Mouse (Mus musculus) layer of hippocampus, postnatal 14 days (tissue): ENCODE results near the gene Pabpn1. TPM values are rescaled to one million over a fixed set of nuclear protein-coding genes. Genes with fewer than 3 reads are reported as not detected.
"Not testable (repeated sequence)": the region's sequence is repeated elsewhere in the genome, so short reads cannot be mapped to it uniquely, and the experiment has no call there.

Source experiments
- DNase-seq, 2 experiments: peaks; one replicate each; pipeline ENCODE4 v3.0.0; 2021 to 2022; ENCODE audit warnings: low spot score in 2 of 2, mixed read lengths in 1 of 2
- total RNA-seq, 2 experiments: library from RNA; stranded (reverse); gene quantifications; 2 replicates each; pipeline ENCODE4 v1.2.3; 2021

Pabpn1 gene
- total RNA-seq, 2 experiments from 2014 or later: 256 to 278 TPM

DNA sequence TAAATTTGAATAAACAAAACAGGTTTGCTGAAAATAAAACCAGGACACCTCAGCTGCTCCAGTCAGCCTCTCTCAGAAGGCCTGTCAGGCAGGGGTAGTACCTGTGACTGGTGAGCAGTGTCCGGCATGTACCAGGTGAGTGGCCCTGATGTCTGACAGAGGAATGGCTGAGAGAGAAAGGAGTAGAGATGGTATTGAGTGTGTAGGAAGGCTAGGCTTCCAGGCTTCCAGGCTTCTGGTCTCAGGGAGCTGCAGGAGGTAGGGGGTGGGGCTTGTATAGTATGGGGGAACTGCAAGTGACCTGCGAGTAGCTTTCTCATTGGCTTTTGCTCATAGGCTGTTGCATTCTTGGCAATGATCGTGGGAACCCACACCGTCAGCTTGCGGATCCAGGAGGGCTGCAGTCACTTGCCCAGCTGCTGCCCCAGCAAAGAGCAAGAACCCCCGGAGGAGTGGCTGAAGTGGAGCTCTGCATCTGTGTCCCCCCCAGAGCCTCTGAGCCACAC is 40.4 kb downstream of the Pabpn1 start, which contains the start of gene Il25:
Gene Il25, plus strand, starts transcription at position 51 of the 506 bp plus-strand sequence.
- DNase-seq: no peak

GRCm38 (mm10) chr14:54935904-54936830 is 43.9 kb downstream of the Pabpn1 start, which contains the start of gene Cmtm5:
Gene Cmtm5 (plus strand): TSS chr14:54936261.
- peak; percentile 59 to 82 for DNase-seq

- no peak for DNase-seq
Observed at GRCm38 (mm10) chr14:54936831-54937160, 44.5 kb downstream of the Pabpn1 start.

- DNase-seq: no peak
Observed at GRCm38 (mm10) chr14:54937361-54938182, 45.3 kb downstream of the Pabpn1 start.

- DNase-seq: no peak
Observed at GRCm38 (mm10) chr14:54938431-54939219, 46.3 kb downstream of the Pabpn1 start.

DNA sequence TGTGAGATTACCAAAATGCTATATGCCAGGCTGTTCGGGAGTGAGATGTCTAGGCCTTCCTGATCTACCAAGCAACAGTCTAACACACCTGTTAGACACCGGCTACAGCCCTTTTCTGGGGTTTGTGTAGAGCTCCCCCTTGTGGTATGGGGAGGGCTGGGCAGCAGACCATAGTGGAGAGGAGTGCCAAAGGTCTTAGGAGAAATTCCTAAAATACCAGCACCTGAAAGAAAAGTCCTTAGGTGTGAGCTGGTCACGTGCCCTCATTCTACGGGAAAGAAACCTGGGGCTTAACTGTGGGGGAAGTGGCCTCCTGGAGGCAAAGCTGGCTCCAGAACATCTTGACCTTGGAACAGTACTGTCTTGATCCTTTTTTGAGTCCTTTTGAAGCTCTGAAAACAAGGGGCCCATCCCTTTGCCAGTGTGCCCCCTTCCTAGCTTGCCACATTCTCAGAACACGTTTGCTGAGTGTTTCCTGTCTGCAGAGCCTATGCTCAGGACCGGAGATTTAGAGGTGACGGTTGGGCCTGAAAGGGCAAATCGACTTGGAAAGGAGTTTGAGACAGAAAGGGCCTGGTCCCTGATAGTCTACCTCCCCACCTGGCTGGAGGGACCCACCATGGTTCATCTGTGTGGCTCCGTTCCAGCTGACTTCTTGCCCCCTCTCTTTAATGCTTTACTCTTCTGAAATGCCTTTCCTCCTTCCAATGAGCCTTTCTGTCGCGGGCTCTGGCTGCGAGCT is 47.3 kb downstream of the Pabpn1 start:
- peak; percentile 37 to 42 for DNase-seq

DNA sequence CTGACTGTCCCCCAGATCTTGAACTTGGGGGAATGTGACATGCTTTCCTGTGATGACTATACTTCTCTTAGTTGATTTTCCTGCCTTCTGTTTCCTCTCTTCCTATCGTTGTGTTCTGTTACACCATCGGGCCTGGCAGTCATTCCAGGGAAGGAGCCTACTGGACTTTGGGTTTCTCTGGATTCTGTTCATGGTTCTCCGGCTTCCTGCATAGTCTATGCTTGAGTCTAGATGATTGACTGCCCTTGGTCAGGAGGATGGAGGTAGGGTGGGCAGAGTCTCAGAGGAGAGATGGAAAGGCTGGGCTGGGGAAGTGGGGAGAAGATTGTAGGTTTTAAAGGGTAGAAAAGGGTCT is 47.9 kb downstream of the Pabpn1 start:
- no peak for DNase-seq

- DNase-seq: no peak
Observed at GRCm38 (mm10) chr14:54941024-54941978, 49.0 kb downstream of the Pabpn1 start.

- DNase-seq: no peak
Observed at GRCm38 (mm10) chr14:54942479-54942878, 50.2 kb downstream of the Pabpn1 start.

DNA sequence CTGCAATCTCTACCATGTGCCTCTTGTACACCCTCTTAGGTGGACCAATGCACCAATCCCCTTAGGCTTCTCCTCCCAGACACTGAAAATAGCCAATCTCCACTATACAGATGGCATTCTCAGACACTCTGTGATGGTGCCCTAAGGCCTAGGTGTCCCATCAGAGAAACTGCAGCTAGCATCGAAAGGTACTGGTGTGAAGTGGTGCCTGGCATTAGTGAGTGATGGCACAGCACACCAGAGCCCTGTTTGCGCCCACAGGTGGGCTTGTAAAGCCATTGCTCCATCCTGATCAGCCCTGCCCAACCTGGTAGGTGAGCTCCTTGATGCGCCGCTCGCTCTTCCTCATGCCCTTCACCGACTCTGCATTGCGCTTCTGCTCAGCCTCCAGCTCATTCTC is 51.7 kb downstream of the Pabpn1 start:
- DNase-seq: no peak

- DNase-seq: no peak
Observed at GRCm38 (mm10) chr14:54944939-54945338, 52.6 kb downstream of the Pabpn1 start.

DNA sequence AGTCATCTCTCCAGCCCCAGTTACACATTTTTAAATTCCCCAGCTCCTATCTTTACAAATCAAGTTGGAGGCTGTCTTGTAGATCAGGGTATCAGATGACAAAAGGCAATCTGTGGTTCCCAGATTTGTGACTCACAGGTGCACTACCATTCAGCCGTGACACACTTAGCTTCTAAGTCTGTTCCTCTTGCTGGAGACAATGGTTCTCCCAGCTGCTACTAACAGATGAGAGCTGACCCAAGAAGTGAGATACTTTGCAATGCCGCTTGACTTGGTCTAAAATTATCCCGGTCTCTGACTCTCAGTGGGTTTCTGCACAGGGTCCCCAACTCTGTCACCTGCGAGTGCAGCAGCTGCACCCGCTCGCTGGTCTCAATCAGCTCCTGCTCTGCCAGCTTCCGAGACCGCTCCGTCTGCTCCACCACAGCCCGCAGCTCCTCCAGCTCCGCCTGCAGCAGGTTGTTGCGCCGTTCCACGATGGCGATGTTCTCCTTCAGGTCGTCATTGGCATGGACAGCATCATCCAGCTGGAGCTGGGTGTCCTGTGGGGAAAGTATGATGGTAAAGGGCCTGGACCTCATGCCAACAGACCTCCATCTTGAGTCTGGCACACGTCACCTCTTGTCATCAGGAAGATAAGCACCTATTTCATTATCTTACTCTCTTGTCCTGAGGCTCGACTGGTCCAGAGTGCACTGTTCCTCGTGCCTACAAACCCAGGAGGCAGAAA is 53.8 kb downstream of the Pabpn1 start:
- DNase-seq: no peak

DNA sequence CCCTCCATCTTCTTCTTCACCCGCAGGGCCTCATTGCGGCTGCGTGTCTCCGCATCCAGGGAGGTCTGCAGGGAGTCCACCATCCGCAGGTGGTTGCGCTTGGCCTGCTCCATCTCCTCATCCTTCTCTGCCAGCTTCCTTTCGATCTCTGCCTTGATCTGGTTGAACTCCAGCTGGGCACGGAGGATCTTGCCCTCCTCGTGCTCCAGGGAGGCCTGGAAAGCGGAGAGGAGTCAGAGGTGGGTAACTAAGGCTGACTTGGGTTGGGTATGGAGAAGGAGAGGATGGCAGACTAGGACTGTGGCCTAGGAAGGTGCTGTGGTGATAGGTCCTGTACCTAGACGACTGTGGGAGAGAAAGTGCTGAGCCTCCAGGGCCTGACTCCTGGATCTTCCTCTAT is 54.7 kb downstream of the Pabpn1 start:
- not testable (repeated sequence) for DNase-seq

Other genes starting within 250 kb of the Pabpn1 start
- gene 1700123O20Rik, start 206.3 kb upstream of the Pabpn1 start, total RNA-seq: 10 to 100 TPM; 25.8 to 27.8 TPM
- 100 to 1,000 TPM; 210 to 221 TPM for gene Acin1, start 205.6 kb upstream of the Pabpn1 start, total RNA-seq
- under 1 TPM in 1 of 2 experiments, not detected in 1; 0.21 TPM for gene Gm29776, start 193.7 kb upstream of the Pabpn1 start, total RNA-seq
- gene Cebpe, start 180.3 kb upstream of the Pabpn1 start, total RNA-seq: not detected
- 10 to 100 TPM; 66.1 to 66.2 TPM for gene Slc7a8, start 110.6 kb upstream of the Pabpn1 start, total RNA-seq
- not detected for gene Rnf212b, start 78.4 kb upstream of the Pabpn1 start, total RNA-seq
- 10 to 100 TPM; 20.8 to 21.7 TPM for gene Homez, start 21.5 kb upstream of the Pabpn1 start, total RNA-seq
- 10 to 100 TPM; 24.3 to 27.5 TPM for gene Ppp1r3e, start 14.9 kb upstream of the Pabpn1 start, total RNA-seq
- gene Bcl2l2, start 9.1 kb upstream of the Pabpn1 start, total RNA-seq: 10 to 100 TPM; 95.3 to 96.8 TPM
- under 1 TPM; 0.30 to 0.88 TPM for gene Gm20521, start 9.1 kb upstream of the Pabpn1 start, total RNA-seq
- gene Slc22a17, start 20.6 kb downstream of the Pabpn1 start, total RNA-seq: 100 to 1,000 TPM; 676 to 680 TPM
- 10 to 100 TPM; 14.7 to 17.0 TPM for gene Efs, start 33.6 kb downstream of the Pabpn1 start, total RNA-seq
- not detected for gene Il25, start 40.2 kb downstream of the Pabpn1 start, total RNA-seq
- gene Cmtm5, start 43.8 kb downstream of the Pabpn1 start, total RNA-seq: 10 to 100 TPM; 57.9 to 58.0 TPM
- gene Myh6, start 74.4 kb downstream of the Pabpn1 start, total RNA-seq: 1 to 10 TPM; 2.0 to 2.8 TPM
- not detected for gene Gm17428, start 84.4 kb downstream of the Pabpn1 start, total RNA-seq
- 1 to 10 TPM; 4.0 to 5.4 TPM for gene Myh7, start 102.1 kb downstream of the Pabpn1 start, total RNA-seq
- gene Ngdn, start 123.0 kb downstream of the Pabpn1 start, total RNA-seq: 10 to 100 TPM; 28.6 to 33.5 TPM
- 10 to 100 TPM; 41.2 to 48.8 TPM for gene Zfhx2, start 199.8 kb downstream of the Pabpn1 start, total RNA-seq
- gene Thtpa, start 202.3 kb downstream of the Pabpn1 start, total RNA-seq: 10 to 100 TPM; 21.7 to 24.7 TPM
- 10 to 100 TPM; 15.8 to 18.6 TPM for gene Ap1g2, start 214.1 kb downstream of the Pabpn1 start, total RNA-seq
- gene Jph4, start 224.4 kb downstream of the Pabpn1 start, total RNA-seq: 100 to 1,000 TPM; 408 to 411 TPM